Mouse (Mus musculus) stomach, adult 2 months (tissue): Measurements from ENCODE around the gene Creb5. TPM values are rescaled to one million over a fixed set of nuclear protein-coding genes. Genes with fewer than 3 reads are reported as not detected.

Experiments
- polyA plus RNA-seq: library from polyadenylated mRNA; depleted of rRNA; stranded (reverse); fragments of >200 nt; gene quantifications from 2 replicates; pipeline ENCODE4 v1.2.3, GENCODE M21; 2012; rRNA removed

Creb5 gene
- polyA plus RNA-seq: 0.92 and 1.2 TPM in 2 replicates

GRCm38 (mm10) chr6:53287038-53287561, at the start of gene Creb5:
Gene Creb5 (plus strand): TSS chr6:53287270.

Other genes starting within 250 kb of the Creb5 start
- gene Jazf1, start 218.6 kb upstream of the Creb5 start, polyA plus RNA-seq: 0.47 and 0.84 TPM in 2 replicates